Mouse (Mus musculus) midbrain, embryonic 14.5 days (tissue): ENCODE results near the gene Mta2. TPM values are rescaled to one million over a fixed set of nuclear protein-coding genes. Genes with fewer than 3 reads are reported as not detected.

ENCODE experiments used
- ATAC-seq: fragments of 200-750 bp; cut with Nextera tagmentation; 2 replicates; pipeline ENCODE4 v1.8.0; 2017; ENCODE audit warnings: moderate number of reproducible peaks, moderate library complexity; ENCODE audit not compliant: low FRiP score, low TSS enrichment
- DNase-seq: peaks from one replicate; pipeline ENCODE4 v3.0.0-alpha.2; 2015
- H3K27ac ChIP-seq: fragments of 300-500 bp; sonication (generic); replicated peaks from 2 replicates; pipeline ENCODE4 v1.5.1; 2014; ENCODE audit warnings: mild to moderate bottlenecking, low read depth, low read length, moderate library complexity
- H3K27me3 ChIP-seq: fragments of 300-500 bp; sonication (generic); 2 replicates; pipeline ENCODE4 v1.6.1; 2014; ENCODE audit warnings: low read length, control low read depth, mixed read lengths; ENCODE audit not compliant: control insufficient read depth, insufficient read depth
- H3K36me3 ChIP-seq: fragments of 300-500 bp; sonication (generic); 2 replicates; pipeline ENCODE4 v1.6.1; 2014; ENCODE audit warnings: low read length, control low read depth; ENCODE audit not compliant: control insufficient read depth, insufficient read depth
- H3K4me1 ChIP-seq: fragments of 300-500 bp; sonication (generic); 2 replicates; pipeline ENCODE4 v1.6.1; 2014; ENCODE audit warnings: mild to moderate bottlenecking, antibody characterized with exemption, low read length, control low read depth; ENCODE audit not compliant: control insufficient read depth, insufficient read depth
- H3K4me2 ChIP-seq: fragments of 300-500 bp; sonication (generic); 2 replicates; pipeline ENCODE4 v1.6.1; 2014; ENCODE audit warnings: mild to moderate bottlenecking, low read length, moderate library complexity
- H3K4me3 ChIP-seq: fragments of 300-500 bp; sonication (generic); replicated peaks from 2 replicates; pipeline ENCODE4 v1.5.1; 2014; ENCODE audit warnings: low read depth, low read length
- H3K9ac ChIP-seq: fragments of 300-500 bp; sonication (generic); replicated peaks from 2 replicates; pipeline ENCODE4 v1.6.1; 2014; ENCODE audit warnings: mild to moderate bottlenecking, low read length, moderate library complexity
- H3K9me3 ChIP-seq: fragments of 300-500 bp; sonication (generic); 2 replicates; pipeline ENCODE4 v1.6.1; 2016; ENCODE audit warnings: low read length, control low read depth, mixed read lengths; ENCODE audit not compliant: control insufficient read depth
- WGBS: fragments of 180-500 bp; shearing (Covaris S2); extraction: QIAGEN DNeasy Blood & Tissue Kit; methylation state at CpG from one replicate; pipeline ENCODE4 v1.1.7; 2014; 5-methylcytosine and 5-hydroxymethylcytosine counted together
- polyA plus RNA-seq: library from polyadenylated mRNA; unstranded; fragments of >200 nt; fragmentation: Nextera tagmentation; extraction: Ambion mirVana; gene quantifications from 2 replicates; pipeline ENCODE4 v1.2.1, GENCODE M21; 2014

Gene Mta2
- polyA plus RNA-seq, 1 experiment from 2014 or later: 38.0 TPM

DNA sequence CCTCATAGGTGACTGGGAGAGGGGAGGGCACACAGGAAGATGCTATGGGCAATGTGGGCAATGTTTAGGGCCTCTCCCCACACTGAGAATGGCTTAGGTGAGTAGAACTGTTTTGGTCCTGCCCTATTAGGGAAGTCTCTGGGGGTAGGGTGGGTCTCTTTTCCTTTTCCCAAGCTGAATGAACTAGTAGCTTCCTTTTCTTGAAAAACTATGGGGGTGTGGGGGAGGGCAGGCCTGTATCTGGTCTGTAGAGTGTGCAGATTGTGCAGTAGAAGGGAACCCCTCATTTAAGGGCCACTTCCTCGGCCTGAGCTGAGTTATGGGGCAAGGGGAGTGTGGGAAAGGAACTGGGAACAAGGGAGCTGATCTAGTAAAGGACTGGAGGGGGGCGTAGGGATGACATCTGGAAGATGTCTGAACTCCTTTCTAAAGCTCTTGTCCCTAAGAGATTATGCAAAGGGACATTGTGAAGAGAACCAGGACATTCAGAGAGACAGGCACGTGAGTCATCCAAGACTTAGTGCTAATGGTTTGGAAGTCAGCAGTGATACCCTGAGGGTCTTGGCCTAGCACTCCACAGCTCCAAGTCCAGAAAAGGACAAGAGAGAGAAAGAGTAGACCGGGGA, 49.7 kb downstream of the Mta2 start:
- H3K27me3 ChIP-seq: peaks cover 40% of the 10 kb centered on the region
- no peaks in the 10 kb centered on the region for H3K9me3 ChIP-seq
- no peak overlapping the region for H3K4me2 ChIP-seq
- H3K27ac ChIP-seq: no peak overlapping the region
- no peaks in the 10 kb centered on the region for H3K36me3 ChIP-seq
- WGBS: 70% methylated on average over 4 of the region's 4 CpGs
- H3K9ac ChIP-seq: no peak overlapping the region
- H3K4me3 ChIP-seq: no peak overlapping the region; the same call in 1 of the 2 replicates
- no peak for DNase-seq
- no peak for ATAC-seq
- peaks cover 18% of the 10 kb centered on the region; the same call in 1 of the 2 replicates for H3K4me1 ChIP-seq

DNA sequence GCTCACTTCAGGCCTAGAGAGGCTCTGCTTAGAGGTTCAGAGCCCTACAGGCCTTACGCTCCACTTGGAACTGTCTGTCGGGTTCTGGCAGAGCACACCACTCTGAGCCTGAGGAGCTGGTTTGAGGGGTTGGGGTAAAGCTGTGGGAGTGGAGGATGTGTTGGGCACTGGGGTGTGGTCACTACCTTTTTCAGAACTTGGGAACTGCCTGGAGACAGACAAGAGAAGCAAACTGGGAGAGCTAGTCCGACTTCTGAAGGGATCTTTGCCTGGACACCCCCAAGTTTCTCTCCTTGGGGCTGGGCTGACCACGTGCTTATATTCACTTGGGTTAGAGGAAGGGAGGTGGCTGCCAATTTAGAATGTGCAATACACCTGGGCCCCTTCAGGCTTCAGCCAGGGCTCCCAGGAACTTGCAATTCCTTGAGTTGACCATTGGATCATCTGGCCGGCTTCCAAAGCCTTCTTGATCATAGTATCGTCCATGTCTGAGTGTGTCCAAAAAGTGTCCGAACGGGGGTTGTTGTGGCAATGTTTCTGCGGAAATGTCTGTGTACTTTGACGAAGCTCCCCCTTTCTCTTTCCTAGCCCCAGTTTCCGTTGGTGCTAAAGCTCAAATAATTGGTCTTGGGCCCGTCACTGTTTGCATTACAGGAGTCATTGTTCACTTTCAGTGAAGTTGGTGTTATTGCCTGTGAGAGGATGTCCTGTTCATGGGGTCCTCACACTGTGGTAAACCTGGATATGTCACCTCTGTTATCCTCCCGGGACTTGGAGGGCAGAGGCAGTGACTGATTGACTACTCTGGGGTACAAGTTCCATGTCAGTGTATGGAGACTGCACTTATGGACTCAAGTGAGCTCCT, 50.4 kb downstream of the Mta2 start:
- Histone ChIP-seq H3K9ac (no peak overlapping the region), H3K4me2 (no peak overlapping the region), H3K27me3 (peaks cover 40% of the 10 kb centered on the region), H3K36me3 (no peaks in the 10 kb centered on the region), H3K9me3 (no peaks in the 10 kb centered on the region), H3K27ac (no peak overlapping the region), H3K4me1 (peaks cover 18% of the 10 kb centered on the region; the same call in 1 of the 2 replicates), H3K4me3 (no peak overlapping the region)
- 86% methylated on average over 13 of the region's 13 CpGs for WGBS
- DNase-seq: no peak
- no peak for ATAC-seq

DNA sequence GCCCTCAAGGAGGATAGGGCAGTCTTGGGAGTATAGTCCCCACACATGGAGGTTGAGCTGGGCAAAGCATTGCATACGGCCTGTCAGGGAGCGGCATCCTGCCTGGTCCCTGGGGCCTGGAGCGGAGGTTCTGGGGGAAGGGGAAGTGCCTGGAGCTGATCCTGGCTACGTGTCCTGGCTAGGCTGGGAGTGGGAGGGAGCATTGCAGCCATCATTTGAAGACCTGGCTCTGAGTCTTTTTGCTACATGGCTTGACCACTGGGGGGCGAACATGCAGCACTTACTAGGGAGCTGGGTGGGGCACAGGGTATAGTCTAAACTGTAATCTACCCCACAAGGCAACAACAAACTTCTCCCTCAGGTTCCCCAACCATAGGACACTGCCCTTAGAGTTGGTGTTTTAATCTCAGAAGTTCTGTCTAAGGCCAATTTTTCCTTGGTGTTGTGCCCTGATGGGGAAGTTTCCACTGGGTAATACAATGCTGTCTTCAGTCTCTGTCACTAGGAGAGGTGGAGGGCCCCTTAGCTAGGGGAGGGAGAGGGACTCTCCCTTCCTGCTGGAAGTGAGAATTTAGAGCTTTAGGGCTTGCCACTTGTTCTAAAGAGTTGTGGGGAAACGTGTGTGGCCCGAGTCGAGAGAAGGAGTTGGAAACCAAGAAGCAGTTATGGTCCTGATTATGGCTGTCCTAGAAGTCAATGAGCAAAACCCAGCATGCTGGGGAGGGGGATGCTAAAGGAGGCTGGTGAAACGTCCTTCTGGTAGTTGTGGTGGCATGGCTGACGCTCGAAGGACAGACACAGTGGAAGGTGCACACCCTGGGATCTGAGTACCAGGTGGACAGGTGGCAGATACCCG, 51.3 kb downstream of the Mta2 start:
- Histone ChIP-seq H3K4me3 (no peak overlapping the region), H3K9me3 (no peaks in the 10 kb centered on the region), H3K27ac (no peak overlapping the region), H3K9ac (no peak overlapping the region), H3K36me3 (no peaks in the 10 kb centered on the region), H3K27me3 (peaks cover 34% of the 10 kb centered on the region), H3K4me1 (peaks cover 18% of the 10 kb centered on the region; the same call in 1 of the 2 replicates), H3K4me2 (no peak overlapping the region)
- 36% methylated on average over 12 of the region's 12 CpGs for WGBS
- DNase-seq: peak; percentile 73
- ATAC-seq: no peak

DNA sequence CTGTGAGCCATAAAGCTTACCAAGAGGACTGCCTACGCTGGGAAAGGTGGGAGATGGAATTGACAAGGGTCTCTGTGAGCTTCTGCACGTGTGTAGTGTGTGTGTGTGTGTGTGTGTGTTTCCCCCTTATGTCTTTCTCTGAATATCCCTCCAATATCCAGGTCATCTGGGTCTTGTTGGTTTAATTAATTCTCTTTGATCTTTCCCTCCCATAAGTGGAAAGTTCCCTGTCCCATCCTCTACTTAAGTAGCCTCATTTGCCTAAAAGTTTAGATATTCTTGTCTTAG, 51.9 kb downstream of the Mta2 start:
- Histone ChIP-seq H3K4me3 (no peak overlapping the region), H3K4me1 (peaks cover 18% of the 10 kb centered on the region; the same call in 1 of the 2 replicates), H3K27me3 (peaks cover 28% of the 10 kb centered on the region), H3K36me3 (no peaks in the 10 kb centered on the region), H3K9ac (no peak overlapping the region), H3K9me3 (no peaks in the 10 kb centered on the region), H3K27ac (no peak overlapping the region), H3K4me2 (no peak overlapping the region)
- ATAC-seq: no peak
- WGBS: 39% methylated on average over 2 of the region's 2 CpGs
- no peak for DNase-seq

DNA sequence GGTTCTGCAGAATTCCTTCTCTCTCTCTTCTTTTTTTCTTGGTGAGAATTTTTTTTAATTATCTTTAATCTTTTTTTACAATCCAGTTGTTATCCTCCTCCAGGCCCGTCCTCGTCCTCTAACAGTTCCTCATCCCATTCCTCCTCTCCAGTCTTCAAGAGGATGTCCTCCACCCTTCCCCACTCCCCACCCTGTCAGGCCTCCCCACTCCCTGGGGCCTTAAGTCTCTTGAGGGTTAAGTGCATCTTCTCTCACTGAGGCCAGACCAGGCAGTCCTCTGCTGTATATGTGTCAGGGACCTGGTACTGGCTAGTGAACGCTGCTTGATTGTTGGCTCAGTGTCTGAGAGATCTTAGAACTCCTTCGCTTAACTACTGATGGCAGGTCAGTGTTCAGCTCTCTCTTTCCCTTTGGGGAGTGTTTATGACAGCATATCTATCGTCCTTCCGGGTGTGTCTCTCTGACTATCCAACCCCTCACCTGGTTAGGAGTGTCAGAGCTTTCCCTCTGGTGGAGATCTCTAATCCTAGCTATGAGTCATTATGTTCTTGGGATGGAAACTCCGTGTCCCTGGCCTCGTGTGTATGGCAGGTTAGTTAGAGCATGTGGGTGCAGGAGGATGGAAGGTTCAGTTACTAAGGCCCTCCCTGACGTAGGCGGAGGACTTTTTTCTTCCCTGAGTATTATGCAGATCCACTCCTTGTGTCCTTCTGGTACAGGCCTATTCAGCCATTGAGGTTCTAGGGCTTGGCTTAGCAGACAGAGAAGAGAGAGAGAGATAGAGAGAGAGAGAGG, 53.3 kb downstream of the Mta2 start:
- WGBS: 77% methylated on average over 10 of the region's 10 CpGs
- H3K9me3 ChIP-seq: no peaks in the 10 kb centered on the region
- ATAC-seq: no peak
- no peaks in the 10 kb centered on the region for H3K36me3 ChIP-seq
- H3K4me2 ChIP-seq: no peak overlapping the region
- H3K9ac ChIP-seq: no peak overlapping the region
- H3K4me3 ChIP-seq: no peak overlapping the region
- no peak overlapping the region for H3K27ac ChIP-seq
- H3K4me1 ChIP-seq: peaks cover 8% of the 10 kb centered on the region; the same call in 1 of the 2 replicates
- no peak for DNase-seq
- 0 out of 2 replicates have a peak, but pooled peaks cover 14% of the 10 kb centered on the region for H3K27me3 ChIP-seq

DNA sequence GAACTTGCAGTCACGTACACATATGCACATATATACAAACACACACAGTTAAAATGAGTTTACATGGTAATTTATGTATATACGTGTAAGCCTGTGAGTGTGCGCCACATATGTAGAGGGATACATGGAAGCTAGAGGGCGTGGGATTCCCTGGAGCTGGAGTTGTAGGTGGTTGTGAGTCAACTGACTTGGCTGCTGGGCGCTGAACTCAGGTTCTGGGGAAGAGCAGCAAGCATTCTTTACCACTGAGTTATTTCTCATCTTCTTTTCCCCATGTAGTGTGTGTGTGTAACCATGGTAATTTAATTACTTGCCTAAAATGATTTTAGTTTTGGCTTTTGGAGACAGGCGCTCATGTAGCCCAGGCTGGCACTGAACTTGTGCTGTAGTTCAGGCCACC, 54.9 kb downstream of the Mta2 start:
- DNase-seq: no peak
- Histone ChIP-seq H3K4me1 (no peaks in the 10 kb centered on the region), H3K9ac (no peak overlapping the region), H3K36me3 (no peaks in the 10 kb centered on the region), H3K4me2 (no peak overlapping the region), H3K27ac (no peak overlapping the region), H3K4me3 (no peak overlapping the region), H3K27me3 (no peaks in the 10 kb centered on the region), H3K9me3 (no peaks in the 10 kb centered on the region)
- ATAC-seq: no peak
- WGBS: 88% methylated on average over 6 of the region's 6 CpGs

DNA sequence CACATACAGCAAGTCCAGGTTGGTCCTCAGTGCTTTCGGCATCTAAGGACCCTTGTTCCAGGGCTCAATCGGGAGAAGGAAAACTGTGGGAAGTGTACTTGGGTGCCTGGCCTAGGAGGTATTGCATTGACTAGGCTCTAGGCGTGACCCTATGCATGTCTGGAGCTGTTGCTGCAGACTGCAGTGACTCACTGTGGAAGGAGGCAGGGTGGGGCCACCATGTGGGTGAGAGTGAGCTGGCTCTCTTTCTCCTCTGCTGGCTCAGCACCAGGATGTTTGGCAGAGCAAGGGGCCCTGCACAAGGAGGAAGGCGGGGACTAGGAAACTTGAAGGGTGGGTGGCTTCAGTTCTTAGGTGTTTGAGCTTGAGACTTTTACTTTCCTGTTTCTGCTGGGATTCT, 55.9 kb downstream of the Mta2 start:
- 79% methylated on average over 4 of the region's 4 CpGs for WGBS
- Histone ChIP-seq H3K9ac (no peak overlapping the region), H3K9me3 (no peaks in the 10 kb centered on the region), H3K4me2 (no peak overlapping the region), H3K4me3 (no peak overlapping the region), H3K27ac (no peak overlapping the region), H3K36me3 (no peaks in the 10 kb centered on the region), H3K27me3 (no peaks in the 10 kb centered on the region), H3K4me1 (no peaks in the 10 kb centered on the region)
- DNase-seq (peak; percentile 42), ATAC-seq (no peak)

DNA sequence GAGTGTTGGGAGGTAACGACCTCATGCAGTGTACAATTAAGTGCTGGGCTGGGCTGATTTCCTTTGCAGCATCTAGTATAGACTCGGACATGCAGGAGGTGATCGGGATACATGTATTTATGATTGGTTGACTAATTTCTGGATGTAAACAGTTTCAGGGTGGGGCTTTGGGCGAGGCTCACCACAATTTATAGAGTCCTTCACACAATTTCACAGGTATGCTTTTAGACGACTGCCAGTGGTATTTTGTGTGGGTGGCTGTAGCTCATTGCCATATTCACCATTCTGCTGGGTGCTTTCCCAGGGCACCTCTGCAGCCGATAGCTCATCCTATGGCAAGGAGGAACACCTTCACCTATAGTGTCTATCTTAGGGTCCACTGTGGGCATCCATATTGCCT, 56.9 kb downstream of the Mta2 start:
- ATAC-seq (no peak), DNase-seq (no peak)
- no peak overlapping the region for H3K9ac ChIP-seq
- H3K4me3 ChIP-seq: no peak overlapping the region
- 91% methylated on average over 6 of the region's 6 CpGs for WGBS
- H3K4me1 ChIP-seq: no peaks in the 10 kb centered on the region
- H3K36me3 ChIP-seq: no peaks in the 10 kb centered on the region
- no peaks in the 10 kb centered on the region for H3K9me3 ChIP-seq
- no peak overlapping the region for H3K27ac ChIP-seq
- no peaks in the 10 kb centered on the region for H3K27me3 ChIP-seq
- H3K4me2 ChIP-seq: no peak overlapping the region
